Mouse (Mus musculus): ENCODE measurements around the gene Ddb1. TPM values are rescaled to one million over a fixed set of nuclear protein-coding genes. Genes with fewer than 3 reads are reported as not detected.
"Not testable (repeated sequence)": the region's sequence is repeated elsewhere in the genome, so short reads cannot be mapped to it uniquely, and the experiment has no call there.

Ddb1 gene
- total RNA-seq (2021), result 253 and 279 TPM in 2 replicates
- long read RNA-seq, experiment 1, full-length matches to known transcripts, result 170 of 239 reads
- long read RNA-seq, experiment 1, partial matches to known transcripts, result 51 of 239 reads
- long read RNA-seq, experiment 1, other reads (novel, unspliced or antisense), result 18 of 239 reads
- long read RNA-seq, experiment 2, full-length matches to known transcripts, result 119 of 156 reads
- long read RNA-seq, experiment 2, partial matches to known transcripts, result 19 of 156 reads
- long read RNA-seq, experiment 2, other reads (novel, unspliced or antisense), result 18 of 156 reads

DNA sequence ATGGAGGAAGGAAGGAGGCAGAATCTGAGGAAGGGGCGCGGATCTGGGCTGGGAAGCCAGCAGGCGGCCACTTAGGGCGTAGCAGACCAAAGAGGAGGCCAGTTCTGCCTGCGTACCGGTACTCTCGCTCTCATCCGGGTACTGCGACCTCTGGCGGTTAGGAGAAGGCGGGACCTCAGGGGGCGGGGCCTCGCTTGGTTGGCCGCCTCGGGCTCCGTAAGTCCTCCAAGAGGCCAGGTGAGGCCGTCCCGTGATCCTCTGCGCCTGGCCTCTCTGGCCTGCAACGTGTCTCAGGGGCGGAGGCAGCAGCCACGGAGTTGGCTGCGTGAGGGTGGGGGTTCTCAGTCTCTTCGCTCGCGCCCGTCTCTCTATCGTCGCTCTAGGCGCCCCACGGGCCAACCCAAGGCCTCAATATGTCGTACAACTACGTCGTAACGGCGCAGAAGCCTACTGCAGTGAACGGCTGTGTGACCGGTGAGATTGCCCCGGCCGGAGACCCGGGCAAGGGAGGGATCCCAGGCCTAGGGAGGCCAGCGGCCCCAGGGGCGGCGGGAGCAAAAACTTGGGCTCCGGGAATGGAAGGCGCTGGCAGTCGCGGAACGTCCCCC lies at the start of gene Ddb1, which contains the start of gene Tkfc:
Gene Ddb1 (plus strand): TSS at position 35 of the 608 bp plus-strand sequence.
Gene Tkfc (minus strand): TSS at position 362 of the 608 bp plus-strand sequence.
- DNase-seq, result peak; percentile 99

- DNase-seq, result peak; percentile 92
These were observed 49.3 kb upstream of the Ddb1 start, which contains the start of gene Tmem216 for GRCm38 (mm10) chr19:10555624-10556510. Gene Tmem216 (minus strand): TSS chr19:10556238.

GRCm38 (mm10) chr19:10557001-10557400 lies 48.1 kb upstream of the Ddb1 start:
- no peak for DNase-seq

DNA sequence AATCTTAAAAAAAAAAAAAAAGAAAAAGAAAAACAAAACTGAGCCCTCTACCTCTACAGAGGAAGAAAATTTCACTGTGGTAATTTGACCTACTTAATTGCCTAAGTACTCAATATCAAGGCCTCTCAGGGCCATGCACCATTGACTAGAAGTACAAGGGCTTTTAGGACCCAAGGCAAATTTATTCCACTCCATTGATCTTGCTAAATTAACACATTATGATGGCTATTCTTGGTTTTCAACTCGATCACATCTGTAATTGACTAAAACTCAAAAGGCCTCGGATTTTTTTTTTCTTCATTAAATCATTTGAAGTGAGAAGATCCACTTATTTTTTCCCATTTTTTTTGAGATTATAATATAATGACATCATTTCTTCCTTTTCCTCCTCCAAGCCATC lies 47.7 kb upstream of the Ddb1 start:
- no peak for DNase-seq

GRCm38 (mm10) chr19:10557837-10558375 lies 47.2 kb upstream of the Ddb1 start:
- DNase-seq, result not testable (repeated sequence)

DNA sequence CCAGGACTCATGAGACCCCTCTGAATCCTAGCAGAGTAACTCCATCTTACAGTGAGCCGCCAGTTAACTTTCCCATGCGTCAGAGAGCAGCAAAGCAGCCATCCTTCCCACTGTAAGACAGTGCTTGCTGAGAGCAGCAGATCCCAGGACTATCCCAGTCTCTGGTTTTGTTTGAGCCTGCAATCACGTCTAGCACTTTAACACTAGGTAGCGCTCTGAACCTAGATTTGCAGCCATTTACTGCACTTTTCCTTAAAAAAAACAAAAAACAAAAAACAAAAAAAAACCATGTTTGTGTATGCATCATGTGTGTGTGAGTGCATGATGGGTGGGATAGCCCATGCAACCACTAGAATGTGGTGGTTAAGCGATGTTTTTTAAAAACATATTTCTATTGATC lies 45.0 kb upstream of the Ddb1 start:
- peak; percentile 33 for DNase-seq

- DNase-seq, result peak; percentile 54
These were observed 43.4 kb upstream of the Ddb1 start for GRCm38 (mm10) chr19:10561558-10562314.

GRCm38 (mm10) chr19:10562351-10562750 lies 42.8 kb upstream of the Ddb1 start:
- DNase-seq, result no peak

DNA sequence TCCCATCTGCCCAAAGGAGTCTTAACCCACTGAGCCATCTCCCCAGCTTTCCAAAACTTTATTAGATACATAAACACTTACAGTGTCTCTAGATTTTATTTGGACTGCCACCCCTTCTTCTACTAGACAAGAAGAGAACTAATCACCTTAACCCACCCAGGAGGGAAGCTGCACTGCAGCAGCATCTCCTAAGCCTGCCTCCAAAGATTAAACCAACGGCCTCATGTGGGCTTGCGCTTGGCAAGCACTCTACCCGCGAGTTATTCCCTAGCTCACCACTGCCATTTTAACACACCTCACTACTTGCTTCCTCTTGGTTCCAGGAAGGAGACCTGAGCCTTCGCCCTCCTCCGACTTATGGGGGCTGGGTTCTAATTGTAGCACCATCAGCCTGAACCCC lies 40.8 kb upstream of the Ddb1 start:
- no peak for DNase-seq

GRCm38 (mm10) chr19:10565217-10565616 lies 39.9 kb upstream of the Ddb1 start:
- DNase-seq, result no peak

DNA sequence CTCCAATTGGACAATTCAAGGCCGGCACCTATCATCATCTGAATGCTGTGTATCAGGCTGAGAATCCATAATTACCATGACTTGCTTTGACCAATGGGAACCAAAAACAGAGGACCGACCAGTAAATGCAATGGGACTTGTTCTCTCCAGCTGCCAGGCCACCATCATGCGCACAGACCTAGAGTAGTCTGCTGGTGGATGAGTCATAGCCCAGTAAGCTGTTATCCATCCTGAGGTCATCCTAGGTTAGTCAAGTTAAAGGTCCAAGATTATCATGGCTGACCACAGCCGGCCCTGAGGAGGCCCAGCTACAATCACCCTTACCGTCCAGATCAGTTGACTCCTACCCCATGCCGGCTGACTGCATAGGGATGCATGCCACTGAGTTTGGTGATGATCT lies 35.5 kb upstream of the Ddb1 start:
- no peak for DNase-seq

GRCm38 (mm10) chr19:10576690-10577561 lies 28.2 kb upstream of the Ddb1 start, which contains the start of the genes Cyb561a3 and Tmem138:
Gene Cyb561a3 (plus strand): TSS chr19:10577172.
Gene Tmem138 (minus strand): TSS chr19:10577362.
- DNase-seq, result peak; percentile 95

GRCm38 (mm10) chr19:10580102-10580501 lies 25.0 kb upstream of the Ddb1 start:
- DNase-seq, result no peak

- no peak for DNase-seq
These were observed 24.4 kb upstream of the Ddb1 start for GRCm38 (mm10) chr19:10580761-10581160.

- DNase-seq, result no peak
These were observed 23.1 kb upstream of the Ddb1 start for GRCm38 (mm10) chr19:10581984-10582383.

- no peak for DNase-seq
These were observed 21.5 kb upstream of the Ddb1 start for GRCm38 (mm10) chr19:10583550-10584146.

GRCm38 (mm10) chr19:10585112-10585511 lies 20.0 kb upstream of the Ddb1 start:
- no peak for DNase-seq

GRCm38 (mm10) chr19:10587231-10587630 lies 17.9 kb upstream of the Ddb1 start:
- no peak for DNase-seq

DNA sequence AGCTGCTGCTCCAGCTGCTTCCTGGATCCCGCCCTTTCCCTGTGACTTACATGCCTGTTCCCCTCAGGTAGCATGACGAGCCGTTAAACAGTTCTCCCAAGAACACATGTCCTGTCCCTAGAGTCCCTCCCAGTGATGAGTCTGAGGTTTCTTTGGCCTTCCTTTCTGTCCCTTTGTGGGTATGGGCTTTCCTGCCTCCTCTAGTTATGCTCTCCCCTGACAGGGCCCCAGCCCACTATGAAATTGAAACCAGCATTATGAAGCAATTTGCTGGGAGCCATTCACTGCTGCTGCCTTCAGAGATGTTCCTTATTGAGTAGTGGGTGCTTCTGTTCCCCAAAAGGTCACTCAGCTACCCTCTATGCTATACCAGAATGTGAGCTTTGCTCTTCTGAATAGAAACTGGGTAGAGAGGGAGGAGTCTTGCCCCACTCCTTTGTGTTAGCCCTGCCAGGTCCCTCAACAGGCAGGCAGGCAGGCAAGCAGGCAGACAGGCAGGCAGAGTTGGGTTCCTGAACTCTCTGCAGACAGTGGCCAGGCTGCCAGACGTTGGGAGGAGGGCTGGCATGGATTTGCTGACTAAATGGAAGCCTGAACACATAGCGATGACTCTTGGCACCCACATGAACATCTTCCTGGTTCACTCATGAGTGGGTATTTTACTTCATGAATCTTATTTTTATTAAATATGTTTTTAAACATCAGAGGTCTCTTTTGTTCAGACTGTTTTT lies 15.8 kb upstream of the Ddb1 start:
- DNase-seq, result no peak
